Mouse (Mus musculus): ENCODE results near the gene Ephb1.

- TF ChIP-seq EP300 (IDR thresholded peaks at IDR 0.05) (no peak), CTCF (IDR thresholded peaks at IDR 0.05) (no peak)
Measured at GRCm38 (mm10) chr9:102192724-102193685, 161.5 kb downstream of the Ephb1 start.
